Mouse (Mus musculus): ENCODE measurements at regions not wholly inside any gene's neighbourhood (a gene's known extent, or its start where the extent isn't known, plus 50 kb on each side); places are given as distances from the start of the nearest gene placed in this dataset.

GRCm38 (mm10) chr12:42063745-42064144, 577.5 kb upstream of the Lrrn3 start:
- Histone ChIP-seq H3K4me1 (ENCODE audit: insufficient read depth) (no peaks in the 10 kb centered on the region), H3K4me3 (ENCODE audit: low read depth, low read length) (no peak overlapping the region), H3K9me3 (ENCODE audit: low read length) (no peaks in the 10 kb centered on the region), H3K27ac (ENCODE audit: low read depth, low read length) (no peak overlapping the region), H3K9ac (no peak overlapping the region), H3K27me3 (ENCODE audit: insufficient read depth, low read length) (no peaks in the 10 kb centered on the region), H3K4me2 (ENCODE audit: low read depth) (no peak overlapping the region), H3K36me3 (ENCODE audit: insufficient read depth) (no peaks in the 10 kb centered on the region)
- TF ChIP-seq CTCF (IDR thresholded peaks at IDR 0.05; ENCODE audit: low read depth): no peak
- ATAC-seq (no peak), DNase-seq (no peak)

GRCm38 (mm10) chr12:42049056-42049455, 562.8 kb upstream of the Lrrn3 start:
- DNase-seq (no peak), ATAC-seq (no peak)
- Histone ChIP-seq H3K9ac (no peak overlapping the region), H3K4me2 (ENCODE audit: low read depth) (no peak overlapping the region), H3K4me3 (ENCODE audit: low read depth, low read length) (no peak overlapping the region), H3K27me3 (ENCODE audit: insufficient read depth, low read length) (no peaks in the 10 kb centered on the region), H3K27ac (ENCODE audit: low read depth, low read length) (no peak overlapping the region), H3K36me3 (ENCODE audit: insufficient read depth) (no peaks in the 10 kb centered on the region), H3K4me1 (ENCODE audit: insufficient read depth) (no peaks in the 10 kb centered on the region), H3K9me3 (ENCODE audit: low read length) (no peaks in the 10 kb centered on the region)
- no peak for TF ChIP-seq CTCF (IDR thresholded peaks at IDR 0.05; ENCODE audit: low read depth)
- WGBS: 69% methylated on average over 1 of the region's 1 CpGs

GRCm38 (mm10) chr12:42027874-42028273, 541.6 kb upstream of the Lrrn3 start:
- H3K27me3 ChIP-seq (ENCODE audit: insufficient read depth, low read length): no peaks in the 10 kb centered on the region
- no peak for ATAC-seq
- H3K9me3 ChIP-seq (ENCODE audit: low read length): no peaks in the 10 kb centered on the region
- H3K27ac ChIP-seq (ENCODE audit: low read depth, low read length): no peak overlapping the region
- H3K4me3 ChIP-seq (ENCODE audit: low read depth, low read length): no peak overlapping the region
- no peak overlapping the region for H3K4me2 ChIP-seq (ENCODE audit: low read depth)
- H3K9ac ChIP-seq: no peak overlapping the region
- no peaks in the 10 kb centered on the region for H3K4me1 ChIP-seq (ENCODE audit: insufficient read depth)
- no peak for TF ChIP-seq CTCF (IDR thresholded peaks at IDR 0.05; ENCODE audit: low read depth)
- WGBS: 65% methylated on average over 2 of the region's 2 CpGs
- no peaks in the 10 kb centered on the region for H3K36me3 ChIP-seq (ENCODE audit: insufficient read depth)
- no peak for DNase-seq

GRCm38 (mm10) chr12:42017506-42017905, 531.3 kb upstream of the Lrrn3 start:
- no peaks in the 10 kb centered on the region for H3K9me3 ChIP-seq (ENCODE audit: low read length)
- H3K27me3 ChIP-seq (ENCODE audit: insufficient read depth, low read length): no peaks in the 10 kb centered on the region
- H3K4me1 ChIP-seq (ENCODE audit: insufficient read depth): no peaks in the 10 kb centered on the region
- TF ChIP-seq CTCF (IDR thresholded peaks at IDR 0.05; ENCODE audit: low read depth): no peak
- H3K4me3 ChIP-seq (ENCODE audit: low read depth, low read length): no peak overlapping the region
- H3K9ac ChIP-seq: no peak overlapping the region
- DNase-seq (no peak), ATAC-seq (no peak)
- no peaks in the 10 kb centered on the region for H3K36me3 ChIP-seq (ENCODE audit: insufficient read depth)
- no peak overlapping the region for H3K27ac ChIP-seq (ENCODE audit: low read depth, low read length)
- H3K4me2 ChIP-seq (ENCODE audit: low read depth): no peak overlapping the region
- WGBS: 62% methylated on average over 1 of the region's 1 CpGs

- H3K4me3 ChIP-seq (ENCODE audit: low read depth, low read length): no peak overlapping the region
- no peaks in the 10 kb centered on the region for H3K36me3 ChIP-seq (ENCODE audit: insufficient read depth)
- no peaks in the 10 kb centered on the region for H3K27me3 ChIP-seq (ENCODE audit: insufficient read depth, low read length)
- no peak overlapping the region for H3K9ac ChIP-seq
- no peak for TF ChIP-seq CTCF (IDR thresholded peaks at IDR 0.05; ENCODE audit: low read depth)
- no peak overlapping the region for H3K4me2 ChIP-seq (ENCODE audit: low read depth)
- WGBS: 85% methylated on average over 3 of the region's 3 CpGs
- no peaks in the 10 kb centered on the region for H3K9me3 ChIP-seq (ENCODE audit: low read length)
- no peaks in the 10 kb centered on the region for H3K4me1 ChIP-seq (ENCODE audit: insufficient read depth)
- ATAC-seq (no peak), DNase-seq (no peak)
- H3K27ac ChIP-seq (ENCODE audit: low read depth, low read length): no peak overlapping the region
Measured at GRCm38 (mm10) chr12:42008827-42009383, 522.7 kb upstream of the Lrrn3 start.

GRCm38 (mm10) chr12:42006912-42007311, 520.7 kb upstream of the Lrrn3 start:
- ATAC-seq (no peak), DNase-seq (no peak)
- no peaks in the 10 kb centered on the region for H3K4me1 ChIP-seq (ENCODE audit: insufficient read depth)
- TF ChIP-seq CTCF (IDR thresholded peaks at IDR 0.05; ENCODE audit: low read depth): no peak
- WGBS: 84% methylated on average over 2 of the region's 2 CpGs
- H3K27ac ChIP-seq (ENCODE audit: low read depth, low read length): no peak overlapping the region
- H3K36me3 ChIP-seq (ENCODE audit: insufficient read depth): no peaks in the 10 kb centered on the region
- H3K27me3 ChIP-seq (ENCODE audit: insufficient read depth, low read length): no peaks in the 10 kb centered on the region
- no peak overlapping the region for H3K9ac ChIP-seq
- H3K9me3 ChIP-seq (ENCODE audit: low read length): no peaks in the 10 kb centered on the region
- H3K4me2 ChIP-seq (ENCODE audit: low read depth): no peak overlapping the region
- H3K4me3 ChIP-seq (ENCODE audit: low read depth, low read length): no peak overlapping the region

Small RNAs in the stretch of these regions (microRNA-seq; reads per million reads assigned to microRNA genes)
- 0 reads per million in 2 experiments for gene Gm25248
